Mouse (Mus musculus) heart, adult 8-10 months (tissue): ENCODE results near the gene Wnt5a. TPM values are rescaled to one million over a fixed set of nuclear protein-coding genes. Genes with fewer than 3 reads are reported as not detected.

Experiments used
- DNase-seq: peaks from one replicate; pipeline ENCODE4 v3.0.0; 2022; ENCODE audit warnings: low spot score
- total RNA-seq, 4 experiments: library from RNA; stranded (reverse); gene quantifications; 2 replicates each; pipeline ENCODE4 v1.2.4; 2022

Wnt5a gene
- total RNA-seq, 4 experiments from 2014 or later: 12.1 to 14.7 (median 13.0) TPM

DNA sequence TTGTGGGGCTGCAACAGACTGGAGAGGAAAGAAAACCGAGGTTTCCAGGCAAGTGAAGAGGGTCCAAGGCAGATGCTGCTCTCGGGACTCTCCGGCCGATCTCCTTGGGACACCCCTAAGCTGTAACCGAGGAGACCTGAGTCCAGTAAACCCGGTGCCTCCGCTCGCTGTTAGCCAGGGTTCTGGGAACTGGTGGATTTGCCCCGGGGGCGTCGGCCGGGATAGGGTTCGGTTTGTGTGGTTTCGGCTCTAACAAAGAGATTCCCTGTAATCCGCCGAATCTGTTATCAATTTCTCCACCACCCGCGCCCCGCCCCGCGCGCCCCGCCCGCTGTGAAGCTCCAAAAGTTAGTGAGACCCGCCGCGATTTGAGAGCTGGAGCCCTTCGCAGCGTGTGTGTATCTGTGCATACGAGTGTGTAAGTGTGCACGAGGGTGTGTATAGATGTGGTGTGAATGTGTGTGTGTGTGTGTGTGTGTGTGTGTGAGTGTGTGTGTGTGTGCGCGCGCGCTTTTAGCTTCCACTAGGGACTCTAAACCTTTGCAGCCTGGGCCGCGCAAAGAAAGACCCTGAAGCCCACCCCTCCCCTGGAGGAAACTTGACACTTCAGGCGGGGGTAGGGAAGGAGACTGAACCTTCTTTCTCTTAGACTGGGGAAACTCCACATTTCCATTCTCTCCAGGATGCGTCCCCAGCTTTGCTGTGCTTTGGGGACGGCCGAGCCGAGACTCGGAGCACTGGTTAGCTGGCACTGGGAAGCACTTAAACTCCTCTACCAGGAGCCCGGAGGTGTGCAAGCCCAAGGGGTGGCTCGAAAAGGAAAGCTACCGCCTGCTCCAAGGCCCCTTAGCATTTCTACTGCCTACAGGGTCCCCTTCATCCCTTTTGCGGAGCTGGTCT, 5.1 kb downstream of the Wnt5a start:
- no peak for DNase-seq

GRCm38 (mm10) chr14:28510341-28511028, 5.9 kb downstream of the Wnt5a start:
- DNase-seq: no peak

- DNase-seq: peak; percentile 15
Observed at GRCm38 (mm10) chr14:28511029-28511651, 6.6 kb downstream of the Wnt5a start.

DNA sequence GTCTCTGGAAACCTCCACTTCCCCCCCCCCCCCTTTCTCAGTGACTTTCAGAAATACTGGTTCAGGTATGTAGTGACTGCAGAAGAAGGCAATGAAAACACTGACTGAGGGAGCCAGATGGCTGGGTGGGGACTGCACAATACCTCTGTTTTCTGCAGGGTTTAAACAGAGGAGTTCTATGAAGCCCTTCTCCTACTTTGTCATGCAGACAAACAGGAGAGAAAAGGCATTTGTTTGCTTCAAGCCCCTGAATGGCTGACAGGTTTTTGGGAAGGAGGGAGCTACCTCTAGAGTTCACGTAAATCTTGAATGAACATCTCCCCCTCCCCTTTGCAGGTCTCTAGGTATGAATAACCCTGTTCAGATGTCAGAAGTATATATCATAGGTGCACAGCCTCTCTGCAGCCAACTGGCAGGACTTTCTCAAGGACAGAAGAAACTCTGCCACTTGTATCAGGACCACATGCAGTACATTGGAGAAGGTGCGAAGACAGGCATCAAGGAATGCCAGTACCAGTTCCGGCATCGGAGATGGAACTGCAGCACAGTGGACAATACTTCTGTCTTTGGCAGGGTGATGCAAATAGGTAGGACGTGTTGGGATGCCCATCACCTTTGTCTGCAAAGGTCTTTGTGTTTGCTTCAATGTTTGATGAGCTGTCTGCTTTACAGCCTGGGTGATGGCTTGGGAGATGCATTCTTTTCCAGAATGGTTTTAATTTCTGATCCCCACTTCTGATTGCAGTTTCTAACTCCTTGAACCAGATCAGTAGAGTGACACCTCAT, 8.4 kb downstream of the Wnt5a start:
- DNase-seq: no peak

- DNase-seq: no peak
Observed at GRCm38 (mm10) chr14:28514171-28514570, 9.6 kb downstream of the Wnt5a start.

DNA sequence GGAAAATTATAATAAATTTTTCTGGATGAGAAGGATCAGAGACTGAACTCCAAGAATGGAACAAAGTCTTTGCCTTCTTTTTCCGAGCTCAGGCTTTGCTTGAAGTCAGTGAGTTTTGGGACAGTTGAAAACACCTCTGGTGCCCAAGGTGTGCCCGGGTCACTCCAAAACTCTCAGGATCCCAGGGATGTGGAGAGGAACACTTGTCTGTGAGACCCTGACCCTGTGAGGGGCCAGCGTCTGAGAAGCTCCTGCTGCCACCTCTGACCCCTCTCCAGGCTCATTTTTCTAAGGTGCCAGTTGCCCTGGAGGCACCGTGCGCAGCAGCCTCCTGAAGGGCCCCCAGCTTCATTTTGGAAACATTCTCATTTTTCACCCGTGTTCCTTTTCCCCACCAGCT, 10.8 kb downstream of the Wnt5a start:
- no peak for DNase-seq

GRCm38 (mm10) chr14:28517631-28518560, 13.3 kb downstream of the Wnt5a start:
- no peak for DNase-seq

DNA sequence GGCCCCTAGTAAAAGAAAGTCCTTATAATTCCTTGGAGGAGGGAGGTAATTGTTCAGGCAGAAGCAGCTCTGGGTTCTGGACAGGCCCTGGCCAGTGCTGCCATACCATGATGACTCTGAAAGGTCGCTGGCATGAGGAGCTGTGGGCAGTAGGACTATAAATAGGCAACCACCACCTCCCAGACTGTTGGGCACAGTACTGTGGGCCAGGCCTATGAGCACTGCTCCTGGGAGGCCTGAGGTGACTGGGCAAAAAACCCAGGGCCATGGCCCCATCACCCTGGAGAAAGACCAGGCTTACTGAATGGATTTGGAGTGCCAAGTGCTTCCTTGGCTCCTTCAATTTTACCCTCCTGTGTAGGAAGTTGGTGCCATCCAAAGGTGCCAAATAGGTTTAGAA, 16.6 kb downstream of the Wnt5a start:
- peak; percentile 38 for DNase-seq

GRCm38 (mm10) chr14:28522611-28523010, 18.1 kb downstream of the Wnt5a start:
- no peak for DNase-seq

GRCm38 (mm10) chr14:28525566-28525965, 21.0 kb downstream of the Wnt5a start:
- DNase-seq: no peak

DNA sequence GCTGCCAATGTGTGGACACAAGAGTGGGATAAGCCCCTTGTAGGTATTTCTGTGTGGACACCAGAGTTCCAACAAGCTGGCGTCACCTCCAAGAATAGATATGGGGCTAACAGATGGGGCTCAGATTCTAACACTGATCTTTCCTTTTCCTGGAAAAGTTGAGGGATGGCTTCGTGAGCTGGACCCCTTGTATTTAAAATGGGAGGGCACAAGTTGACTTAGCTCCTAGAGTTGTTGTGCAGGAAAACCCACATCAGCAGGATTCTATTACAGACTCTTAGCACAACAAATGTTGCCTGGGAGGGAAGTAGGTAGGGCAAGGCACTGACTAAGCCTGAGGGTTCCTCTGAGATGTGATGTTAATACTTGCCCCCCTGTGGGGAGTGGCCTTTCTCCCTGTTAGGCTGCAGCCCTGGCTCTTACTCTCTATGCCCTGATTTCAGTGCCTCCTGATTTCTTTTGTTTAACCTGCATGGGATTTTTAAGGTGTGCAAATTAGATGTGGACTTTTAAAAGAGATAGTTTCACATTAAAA, 23.7 kb downstream of the Wnt5a start:
- DNase-seq: no peak

DNA sequence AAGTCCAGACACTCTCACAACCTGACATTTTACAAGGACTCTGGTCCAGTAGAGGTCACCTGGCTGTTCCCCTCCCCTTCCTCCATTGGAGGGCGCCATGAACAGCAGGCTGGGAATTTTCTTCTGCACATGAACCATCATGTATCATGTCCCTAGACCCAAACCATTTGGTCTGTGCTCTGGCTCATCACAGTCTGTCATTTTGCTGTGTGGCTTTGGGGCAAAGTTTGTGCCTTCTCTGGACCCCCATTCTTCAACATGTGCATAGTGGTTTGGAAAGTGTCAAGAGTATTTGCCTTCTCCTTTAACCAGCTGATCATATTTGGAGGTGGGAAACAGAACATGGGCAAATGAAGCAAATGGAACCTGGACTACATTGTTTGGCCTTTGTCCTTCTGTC, 27.0 kb downstream of the Wnt5a start:
- DNase-seq: no peak

DNA sequence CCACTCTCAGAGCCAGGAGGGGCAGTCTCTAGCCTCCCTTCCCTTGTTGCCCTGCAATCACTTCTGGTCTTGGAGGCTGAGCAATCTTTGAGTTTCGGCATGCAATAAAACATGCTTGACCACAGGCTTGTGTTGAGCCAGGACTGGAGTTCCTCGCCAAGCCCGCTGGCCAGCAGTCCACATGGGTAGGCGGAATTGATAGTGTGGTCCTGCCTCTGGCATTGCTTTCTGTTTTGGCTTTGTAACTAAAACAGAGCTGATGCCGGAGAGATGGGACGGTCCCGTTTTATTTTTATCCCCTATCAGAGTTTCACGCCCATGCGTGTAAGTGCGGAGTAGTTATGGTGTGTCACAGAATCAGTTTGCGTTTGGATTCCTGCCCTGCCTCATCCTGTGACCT, 28.4 kb downstream of the Wnt5a start:
- peak; percentile 73 for DNase-seq

- DNase-seq: no peak
Observed at GRCm38 (mm10) chr14:28533876-28534275, 29.3 kb downstream of the Wnt5a start.

DNA sequence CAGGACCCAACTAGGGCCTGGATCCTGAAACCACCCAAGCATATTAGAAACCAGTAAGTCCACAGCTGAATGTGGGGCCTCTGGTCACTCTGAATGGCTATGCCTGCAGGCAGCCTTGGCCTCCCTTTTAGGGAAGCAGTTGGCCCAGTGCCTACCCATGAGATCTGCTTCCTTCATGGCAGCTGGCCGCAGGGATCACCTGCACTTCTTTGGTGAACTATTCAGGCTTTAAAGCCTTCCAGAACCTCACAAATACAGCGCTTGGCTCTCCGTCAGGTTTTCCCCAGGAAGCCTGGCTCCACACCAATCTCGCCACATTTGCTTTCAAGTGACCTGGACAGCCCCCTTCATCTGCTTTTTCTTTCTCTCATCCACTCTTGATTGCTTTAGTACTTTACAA, 31.3 kb downstream of the Wnt5a start:
- peak; percentile 12 for DNase-seq

- no peak for DNase-seq
Observed at GRCm38 (mm10) chr14:28539577-28539976, 35.0 kb downstream of the Wnt5a start.

DNA sequence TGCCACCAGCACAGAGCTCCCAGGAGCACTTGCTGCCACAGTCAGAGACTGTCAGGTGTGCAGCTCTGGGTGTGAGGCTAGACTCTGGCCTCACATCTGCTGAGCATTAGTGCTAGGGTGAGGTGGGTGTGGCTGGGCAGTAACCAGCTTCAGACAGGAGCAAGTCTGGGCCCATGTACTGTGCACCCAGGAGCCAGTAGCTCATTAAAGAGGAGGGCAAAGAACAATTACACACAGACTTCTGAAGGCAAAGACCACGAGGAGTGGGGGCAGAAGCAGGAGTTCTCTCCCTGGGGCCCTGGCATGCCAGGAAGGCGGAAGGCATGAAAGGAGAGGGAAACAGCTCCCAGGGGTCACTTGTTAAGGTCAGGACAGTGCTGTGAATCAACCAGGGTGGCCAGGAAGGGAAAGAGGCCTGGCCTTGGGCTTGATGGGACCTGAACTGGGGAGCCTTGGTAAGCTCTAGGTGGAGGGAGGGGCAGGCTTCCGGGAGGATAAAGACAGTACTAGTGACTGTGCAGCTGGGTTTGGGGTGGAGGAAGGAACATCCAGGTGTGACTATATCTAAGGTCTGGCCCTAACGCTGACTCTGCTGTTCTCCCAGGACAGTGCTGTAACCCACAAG, 37.7 kb downstream of the Wnt5a start:
- DNase-seq: no peak

DNA sequence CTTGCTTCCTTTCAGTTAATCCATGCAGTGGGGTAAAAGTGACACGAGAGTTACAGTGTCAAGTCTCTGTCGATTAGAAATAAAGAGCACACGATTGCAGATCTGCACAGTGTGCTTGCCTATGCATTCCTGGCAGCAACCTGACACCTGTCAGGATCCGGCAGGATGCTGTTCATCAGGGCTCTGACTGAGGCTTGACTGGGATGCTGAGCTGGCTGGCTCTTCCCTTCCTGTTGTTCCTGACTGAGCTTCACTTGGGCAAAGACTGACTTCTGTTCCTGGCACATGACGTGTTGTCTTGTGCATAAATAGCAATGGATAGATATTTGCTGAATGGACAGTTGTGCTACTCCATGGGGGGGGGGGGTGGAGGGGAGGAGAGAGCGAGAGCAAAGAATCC, 57.3 kb downstream of the Wnt5a start:
- no peak for DNase-seq
